Mouse (Mus musculus) heart, postnatal 14 days (tissue): ENCODE results near the gene Itpkb. TPM values are rescaled to one million over a fixed set of nuclear protein-coding genes. Genes with fewer than 3 reads are reported as not detected.
"Not testable (repeated sequence)": the region's sequence is repeated elsewhere in the genome, so short reads cannot be mapped to it uniquely, and the experiment has no call there.

Experiments
- DNase-seq, 2 experiments: peaks; one replicate each; pipeline ENCODE4 v3.0.0; 2021 to 2022
- intact Hi-C: fragments of 180-260 bp; cut with DNase I; formaldehyde crosslinking; loops from one replicate; pipeline ENCODE4 v1.15.1; 2025
- total RNA-seq, 2 experiments: library from RNA; stranded (reverse); gene quantifications; 2 replicates each; pipeline ENCODE4 v1.2.3; 2021

The Itpkb gene
- total RNA-seq, 2 experiments from 2014 or later: 76.8 to 79.6 TPM

DNA sequence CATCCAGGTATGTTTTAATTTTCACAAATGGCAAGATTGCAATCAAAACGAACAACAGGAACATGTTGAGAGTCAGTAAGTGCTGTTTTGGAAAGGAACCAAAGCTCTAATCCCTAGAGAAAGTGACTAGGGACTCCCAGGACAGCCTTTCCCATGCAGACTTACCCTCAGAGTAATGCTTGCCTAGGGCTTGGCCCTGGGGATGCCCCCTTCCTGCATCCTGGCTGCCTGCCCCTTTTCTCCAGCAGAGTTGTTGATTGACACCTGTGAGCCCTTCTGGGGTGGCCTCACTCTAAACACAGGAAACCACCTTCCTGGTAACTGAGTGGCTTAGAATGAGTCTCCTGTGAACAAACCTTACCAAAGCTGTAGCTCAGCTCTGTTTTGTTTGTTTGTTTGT, 58.2 kb downstream of the Itpkb start:
- DNase-seq: no peak
- intact Hi-C loops: no loop called here

DNA sequence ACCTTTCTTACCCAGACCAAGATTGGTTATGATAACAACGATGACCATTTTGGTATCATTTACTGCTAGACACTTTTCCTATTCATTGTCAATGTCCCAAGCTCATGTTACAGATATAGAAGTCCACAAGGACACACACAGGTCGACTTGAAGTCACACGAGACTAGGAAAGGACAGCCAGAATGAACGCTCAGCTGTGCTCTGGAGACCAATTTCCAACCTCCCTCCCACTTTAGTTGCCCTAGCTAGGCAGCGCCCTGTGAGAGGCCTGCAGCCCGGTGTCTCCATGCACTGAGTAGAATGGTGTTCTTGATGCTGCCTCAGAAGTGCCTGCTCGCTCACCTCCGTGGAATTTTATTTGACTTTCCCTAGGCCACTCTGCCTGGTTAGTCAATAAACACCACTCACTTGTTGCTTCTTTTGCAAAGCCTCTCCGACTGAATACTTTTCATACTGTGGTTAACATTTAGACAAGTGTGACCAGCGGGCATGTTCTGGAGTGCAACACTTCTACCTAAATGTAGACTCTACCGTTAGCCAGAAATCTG, 59.0 kb downstream of the Itpkb start:
- DNase-seq, intact Hi-C loops: not testable (repeated sequence)

- peak; percentile 66 to 72 for DNase-seq
- intact Hi-C loops: loop anchor here (2.0 kb wide), 1 partner anchor 16 kb away; no protein-coding TSS in a partner anchor
These were observed 60.0 kb downstream of the Itpkb start for GRCm38 (mm10) chr1:180390321-180390731.

DNA sequence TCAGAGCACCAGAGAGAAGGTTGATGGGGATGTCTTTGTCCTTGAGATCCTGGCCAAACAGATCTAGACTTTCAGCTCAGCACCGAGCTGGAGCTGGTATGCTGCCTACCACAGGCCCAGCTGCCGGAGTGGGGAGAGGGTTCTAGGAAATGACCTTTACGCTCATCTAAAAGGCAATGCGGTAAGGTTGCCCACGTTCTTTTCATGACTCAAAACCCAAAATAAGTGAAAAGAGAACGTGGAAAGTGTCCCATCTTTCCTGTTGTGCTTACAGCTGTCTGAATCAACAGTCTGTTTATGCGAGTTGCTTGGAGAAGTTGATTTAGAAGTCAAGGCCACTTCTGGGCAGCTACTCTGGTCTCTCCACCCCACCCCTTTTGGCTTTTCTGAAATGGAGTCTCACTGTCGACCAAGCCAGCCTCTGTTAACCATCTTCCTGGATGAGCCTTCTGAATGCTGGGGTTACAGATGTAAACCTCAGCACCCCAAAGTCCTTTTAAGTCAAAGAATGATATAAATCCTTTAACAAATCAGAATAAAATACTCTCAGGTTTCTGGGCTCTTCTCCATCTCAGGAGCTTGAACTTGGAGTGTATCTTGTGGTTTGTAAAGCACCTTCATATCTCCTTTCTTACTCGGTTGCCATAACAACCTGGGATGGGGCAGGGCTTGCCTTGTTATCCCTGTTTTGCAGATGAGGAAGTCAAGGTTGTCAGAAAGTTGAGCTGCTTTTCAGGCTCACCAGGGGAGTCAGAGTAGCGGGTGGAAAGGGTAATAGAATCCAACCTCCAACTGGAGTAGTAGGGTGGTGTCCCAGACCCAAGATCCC, 60.7 kb downstream of the Itpkb start:
- intact Hi-C loops: loop anchor here (2.0 kb wide), 1 partner anchor 16 kb away; no protein-coding TSS in a partner anchor
- DNase-seq: no peak

- DNase-seq: no peak
- intact Hi-C loops: loop anchor here (2.0 kb wide), 1 partner anchor 15 kb away; no protein-coding TSS in a partner anchor
These were observed 61.3 kb downstream of the Itpkb start for GRCm38 (mm10) chr1:180391575-180391945.

DNA sequence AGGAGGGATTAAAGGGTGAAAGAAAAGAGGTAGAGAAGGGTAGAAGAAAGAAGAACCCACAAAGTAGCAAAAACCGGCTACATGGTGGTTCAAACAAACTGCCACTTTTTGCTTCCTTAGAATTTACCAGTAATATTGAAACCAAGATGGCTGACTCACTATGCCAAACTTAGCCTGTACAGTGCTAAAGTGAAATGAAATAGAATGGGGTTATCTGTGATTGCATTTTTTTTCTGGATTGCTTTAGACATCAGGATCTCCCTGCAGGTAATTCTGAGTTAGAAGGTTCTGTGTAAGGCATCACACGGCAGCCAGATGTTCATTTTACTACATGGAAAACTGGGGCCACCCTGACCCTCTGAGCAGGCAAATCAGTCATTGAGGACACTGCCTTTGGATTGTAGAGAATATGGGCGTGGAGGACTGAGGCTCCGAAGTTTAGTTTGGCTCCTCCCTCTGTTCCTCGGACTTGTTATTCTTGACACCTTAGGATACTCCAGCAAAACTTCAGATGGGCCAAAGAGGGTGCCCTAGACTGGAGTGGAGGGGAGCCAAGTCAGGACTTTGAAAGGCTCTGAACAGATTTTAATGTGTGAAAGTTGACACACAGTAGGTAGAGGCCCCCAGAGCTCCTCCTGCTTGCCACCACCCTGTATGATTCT, 62.0 kb downstream of the Itpkb start:
- intact Hi-C loops: no loop called here
- no peak for DNase-seq

GRCm38 (mm10) chr1:180393017-180393797, 62.9 kb downstream of the Itpkb start:
- intact Hi-C loops: no loop called here
- DNase-seq: no peak

DNA sequence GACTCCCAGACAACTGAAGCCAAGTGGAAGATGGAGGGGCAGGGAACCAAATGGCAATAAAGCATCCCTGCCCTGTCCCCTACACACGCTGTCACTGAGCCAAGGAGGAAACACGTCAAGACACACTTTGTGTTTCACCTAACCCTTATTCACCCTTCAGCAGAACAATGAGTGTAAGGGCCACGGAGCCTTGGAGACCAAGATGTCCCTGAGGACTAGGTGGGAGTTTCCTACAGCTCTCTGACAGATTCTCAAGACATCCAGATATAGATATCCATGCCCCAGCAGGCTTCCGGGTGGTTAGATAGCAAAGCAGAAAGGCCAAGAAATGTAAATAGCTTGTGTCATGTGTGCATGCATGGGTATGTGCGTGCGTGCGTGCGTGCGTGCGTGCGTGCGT, 63.6 kb downstream of the Itpkb start:
- peak in 1 of 2 experiments; percentile 57 for DNase-seq
- intact Hi-C loops: no loop called here

GRCm38 (mm10) chr1:180397734-180398133, 67.4 kb downstream of the Itpkb start:
- DNase-seq: no peak
- intact Hi-C loops: no loop called here

DNA sequence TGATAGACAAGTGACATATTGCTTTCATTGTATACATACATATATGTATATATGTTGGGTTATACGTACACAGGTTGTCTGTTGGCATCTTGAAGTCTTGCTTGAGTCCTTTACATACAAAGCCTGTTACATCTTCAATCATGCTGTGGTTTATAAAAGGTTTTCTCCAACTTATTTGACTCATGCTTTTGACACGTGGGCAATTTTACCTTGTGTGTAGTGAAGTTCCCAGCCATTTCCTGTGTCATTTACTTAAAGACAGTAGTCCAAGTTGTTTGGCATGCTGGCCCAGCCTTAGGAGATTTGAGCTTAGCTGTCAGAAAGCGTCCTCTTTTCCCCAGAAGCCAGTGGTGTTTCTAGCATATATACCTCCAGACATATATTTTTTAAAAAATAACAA, 68.2 kb downstream of the Itpkb start:
- intact Hi-C loops: no loop called here
- no peak for DNase-seq

GRCm38 (mm10) chr1:180400691-180401455, 70.6 kb downstream of the Itpkb start:
- DNase-seq: no peak
- intact Hi-C loops: no loop called here

GRCm38 (mm10) chr1:180401725-180402124, 71.4 kb downstream of the Itpkb start:
- intact Hi-C loops: no loop called here
- no peak for DNase-seq

GRCm38 (mm10) chr1:180402481-180403081, 72.3 kb downstream of the Itpkb start:
- DNase-seq: peak in 1 of 2 experiments; percentile 50

GRCm38 (mm10) chr1:180403357-180403693, 73.0 kb downstream of the Itpkb start:
- intact Hi-C loops: no loop called here
- no peak for DNase-seq

More at GRCm38 (mm10) chr1:180402481-180403081, 72.3 kb downstream of the Itpkb start:
- intact Hi-C loops: no loop called here

GRCm38 (mm10) chr1:180403694-180404606, 73.7 kb downstream of the Itpkb start:
- DNase-seq: peak; percentile 64
- intact Hi-C loops: no loop called here

GRCm38 (mm10) chr1:180404706-180405105, 74.4 kb downstream of the Itpkb start:
- no peak for DNase-seq
- intact Hi-C loops: no loop called here

DNA sequence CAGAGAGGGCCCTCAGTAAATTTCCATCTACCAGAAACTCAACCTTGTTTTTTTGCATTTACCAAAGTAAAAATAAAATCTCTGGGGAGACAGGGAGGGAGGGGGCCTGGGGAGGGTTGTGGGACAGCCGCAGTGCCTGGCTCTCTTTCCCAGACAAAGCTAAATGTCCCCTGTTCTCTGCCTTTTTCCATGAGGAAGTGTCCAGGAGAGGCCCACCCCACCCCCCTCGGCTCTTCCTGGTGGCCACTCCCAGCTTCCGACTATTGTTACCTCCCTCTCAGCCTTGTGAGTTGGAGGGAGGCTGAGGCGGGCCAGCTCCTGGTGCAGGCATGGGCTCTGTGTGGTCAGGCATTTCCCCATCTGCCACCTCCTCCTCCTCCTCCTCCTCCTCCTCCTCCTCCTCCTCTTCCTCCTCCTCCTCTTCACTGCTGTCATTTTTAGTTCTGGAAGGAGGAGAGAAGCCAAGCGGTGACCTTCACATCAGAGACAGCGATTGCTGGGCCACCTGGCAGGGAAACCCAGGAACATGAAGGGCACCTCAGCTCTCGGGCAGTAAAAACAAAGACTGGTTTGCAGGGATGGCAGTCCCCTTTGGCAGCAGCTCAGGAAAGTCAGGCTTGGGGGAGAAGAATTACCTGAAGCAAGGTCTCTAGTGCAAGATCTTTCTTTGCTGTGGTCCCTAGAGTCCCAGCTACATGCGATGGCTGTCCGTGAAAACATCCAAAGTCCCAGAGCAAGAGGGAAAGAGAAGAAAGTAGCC, 75.5 kb downstream of the Itpkb start:
- peak in 1 of 2 experiments; percentile 73 for DNase-seq
- intact Hi-C loops: loop anchor here (2.0 kb wide), 3 partner anchors 15 to 73 kb away; no protein-coding TSS in a partner anchor
